Mouse (Mus musculus) intestine, postnatal 0 days (tissue): ENCODE data around the gene Colq. TPM values are rescaled to one million over a fixed set of nuclear protein-coding genes. Genes with fewer than 3 reads are reported as not detected.

Experiments
- ATAC-seq: fragments of 200-750 bp; cut with Nextera tagmentation; 2 replicates; pipeline ENCODE4 v1.8.0; 2017; ENCODE audit warnings: mild to moderate bottlenecking, moderate TSS enrichment, moderate library complexity
- H3K27ac ChIP-seq: fragments of 300-500 bp; sonication (generic); 2 replicates; pipeline ENCODE4 v1.5.1; 2014; ENCODE audit warnings: mild to moderate bottlenecking, low read depth, low read length, moderate library complexity
- H3K27me3 ChIP-seq: fragments of 300-500 bp; sonication (generic); replicated peaks from 2 replicates; pipeline ENCODE4 v1.6.1; 2014; ENCODE audit warnings: low read length, mixed read lengths; ENCODE audit not compliant: control insufficient read depth, insufficient read depth
- H3K36me3 ChIP-seq: fragments of 300-500 bp; sonication (generic); 2 replicates; pipeline ENCODE4 v1.6.1; 2014; ENCODE audit warnings: mild to moderate bottlenecking, moderate library complexity; ENCODE audit not compliant: control insufficient read depth, insufficient read depth
- H3K4me1 ChIP-seq: fragments of 300-500 bp; sonication (generic); replicated peaks from 2 replicates; pipeline ENCODE4 v1.6.1; 2014; ENCODE audit warnings: antibody characterized with exemption, low read length, mixed read lengths; ENCODE audit not compliant: control insufficient read depth, insufficient read depth
- H3K4me2 ChIP-seq: fragments of 300-500 bp; sonication (generic); replicated peaks from 2 replicates; pipeline ENCODE4 v1.6.1; 2014; ENCODE audit warnings: low read depth, mild to moderate bottlenecking, moderate library complexity
- H3K4me3 ChIP-seq: fragments of 300-500 bp; sonication (generic); 2 replicates; pipeline ENCODE4 v1.5.1; 2014; ENCODE audit warnings: low read depth, low read length
- H3K9ac ChIP-seq: fragments of 300-500 bp; sonication (generic); 2 replicates; pipeline ENCODE4 v1.6.1; 2014; ENCODE audit warnings: mild to moderate bottlenecking, low read depth, low read length
- H3K9me3 ChIP-seq: fragments of 300-500 bp; sonication (generic); 2 replicates; pipeline ENCODE4 v1.6.1; 2016; ENCODE audit warnings: mixed run types; ENCODE audit not compliant: control insufficient read depth
- CTCF ChIP-seq: sonication (generic); IDR thresholded peaks from 2 replicates; pipeline ENCODE4 v1.5.1; 2016; ENCODE audit warnings: low read depth, mild to moderate bottlenecking, control low read depth, antibody characterized with exemption, moderate library complexity
- WGBS: fragments of 180-500 bp; shearing (Covaris S2); extraction: QIAGEN DNeasy Blood & Tissue Kit; methylation state at CpG from one replicate; pipeline ENCODE4 v1.1.7; 2014; 5-methylcytosine and 5-hydroxymethylcytosine counted together
- polyA plus RNA-seq: library from polyadenylated mRNA; unstranded; fragments of >200 nt; fragmentation: Nextera tagmentation; extraction: Ambion mirVana; gene quantifications from 2 replicates; pipeline ENCODE4 v1.2.1, GENCODE M21; 2015

Gene Colq
- polyA plus RNA-seq, 1 experiment from 2014 or later: 0.66 TPM

DNA sequence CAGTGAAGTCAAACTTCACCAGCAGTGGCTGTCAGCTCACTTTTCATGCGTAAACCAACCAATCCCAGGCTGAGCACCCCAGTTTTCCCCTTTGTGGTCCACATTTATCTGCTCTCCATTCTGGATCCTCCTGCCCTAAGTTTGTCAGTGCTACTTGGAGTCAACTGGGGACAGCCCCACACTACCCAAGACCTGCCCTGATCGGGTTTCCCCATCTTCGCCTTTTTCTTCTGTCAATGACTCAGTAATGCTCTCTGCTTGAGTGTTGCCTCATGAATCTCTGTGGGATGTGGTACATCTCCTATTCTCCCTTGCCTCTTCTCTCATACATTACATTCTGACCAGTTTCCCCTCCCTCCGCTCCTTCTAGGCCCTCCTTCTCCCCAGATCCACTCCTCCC is 6.3 kb upstream of the Colq start:
- no peaks in the 10 kb centered on the region for H3K27me3 ChIP-seq
- no peaks in the 10 kb centered on the region for H3K36me3 ChIP-seq
- no peak overlapping the region for H3K4me3 ChIP-seq
- no peak overlapping the region for H3K4me2 ChIP-seq
- no peak for ATAC-seq
- no peaks in the 10 kb centered on the region for H3K4me1 ChIP-seq
- no peak for TF ChIP-seq CTCF
- H3K27ac ChIP-seq: no peak overlapping the region
- H3K9me3 ChIP-seq: no peaks in the 10 kb centered on the region
- WGBS: 94% methylated on average over 4 of the region's 4 CpGs
- H3K9ac ChIP-seq: no peak overlapping the region

DNA sequence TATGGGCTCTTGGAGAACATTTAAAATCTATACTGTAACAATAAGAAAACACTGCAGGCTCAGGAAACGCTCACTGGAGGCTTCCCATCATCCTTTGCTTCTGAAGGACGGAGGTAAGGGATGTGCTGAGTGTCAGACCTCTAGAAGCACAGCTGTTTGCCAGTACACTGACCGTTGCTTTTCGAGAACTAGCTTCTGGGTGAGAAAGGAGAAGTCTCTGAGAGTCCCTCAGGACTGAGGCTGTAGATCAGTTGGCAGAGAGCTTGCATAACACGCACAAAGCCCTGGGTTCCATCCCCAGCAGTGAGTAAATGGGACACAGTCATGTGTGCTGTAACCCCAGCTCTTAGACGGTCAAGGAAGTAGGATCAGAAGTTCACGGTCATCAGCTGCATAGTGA is 5.3 kb upstream of the Colq start:
- H3K4me2 ChIP-seq: no peak overlapping the region
- H3K27ac ChIP-seq: no peak overlapping the region
- no peak for ATAC-seq
- WGBS: 66% methylated on average over 7 of the region's 7 CpGs
- no peak overlapping the region for H3K9ac ChIP-seq
- TF ChIP-seq CTCF: no peak
- no peaks in the 10 kb centered on the region for H3K9me3 ChIP-seq
- H3K36me3 ChIP-seq: no peaks in the 10 kb centered on the region
- H3K4me1 ChIP-seq: no peaks in the 10 kb centered on the region
- no peaks in the 10 kb centered on the region for H3K27me3 ChIP-seq
- no peak overlapping the region for H3K4me3 ChIP-seq

- H3K36me3 ChIP-seq: no peaks in the 10 kb centered on the region
- no peaks in the 10 kb centered on the region for H3K4me1 ChIP-seq
- WGBS: 68% methylated on average over 3 of the region's 3 CpGs
- TF ChIP-seq CTCF: no peak
- ATAC-seq: no peak
- H3K27ac ChIP-seq: no peak overlapping the region
- no peak overlapping the region for H3K4me3 ChIP-seq
- no peaks in the 10 kb centered on the region for H3K27me3 ChIP-seq
- no peak overlapping the region for H3K9ac ChIP-seq
- H3K9me3 ChIP-seq: no peaks in the 10 kb centered on the region
- H3K4me2 ChIP-seq: no peak overlapping the region
Measured at GRCm38 (mm10) chr14:31594693-31595092, 3.5 kb upstream of the Colq start.

DNA sequence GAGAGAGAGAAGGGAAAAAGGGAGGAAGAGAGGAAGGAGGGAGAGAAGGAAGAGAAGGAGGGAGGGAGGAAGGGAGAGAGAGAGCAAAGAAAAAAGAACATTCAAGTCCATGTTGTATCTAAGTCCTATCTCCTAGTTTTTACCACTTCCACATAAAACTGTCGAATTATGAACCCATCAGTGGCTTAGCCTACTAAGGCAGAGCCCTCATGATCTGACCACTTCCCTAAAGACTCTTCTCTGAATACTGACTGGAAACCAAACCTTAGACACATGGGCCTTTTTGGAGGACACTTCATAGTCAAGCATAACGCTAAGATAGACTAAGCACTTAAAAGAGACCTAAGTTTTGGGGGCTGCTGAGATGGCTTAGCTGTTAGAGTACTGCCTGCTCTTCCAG is 1.9 kb upstream of the Colq start:
- no peak overlapping the region for H3K4me3 ChIP-seq
- ATAC-seq: no peak

DNA sequence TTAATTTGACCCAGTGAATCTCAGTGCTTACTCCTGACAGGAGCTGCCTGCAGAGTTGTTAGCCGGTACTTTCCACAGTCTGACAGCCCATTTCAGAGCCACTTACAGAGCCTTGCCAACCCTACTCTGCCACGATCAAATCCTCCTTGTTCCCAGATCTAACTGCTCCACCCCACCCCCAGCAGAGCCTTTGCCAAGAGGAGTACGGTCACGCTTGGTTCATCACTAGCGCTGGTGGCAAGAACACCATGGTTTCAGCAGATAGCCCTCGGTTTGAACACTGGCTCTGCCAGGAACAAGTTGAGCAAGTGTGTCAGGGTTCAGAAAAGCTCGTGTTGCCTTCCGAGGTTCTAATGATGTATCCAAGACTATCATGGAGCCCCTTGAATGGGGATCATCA is 4.7 kb downstream of the Colq start:
- H3K4me3 ChIP-seq: no peak overlapping the region
- H3K36me3 ChIP-seq: no peaks in the 10 kb centered on the region
- no peaks in the 10 kb centered on the region for H3K4me1 ChIP-seq
- TF ChIP-seq CTCF: no peak
- no peak overlapping the region for H3K4me2 ChIP-seq
- no peaks in the 10 kb centered on the region for H3K9me3 ChIP-seq
- WGBS: 85% methylated on average over 8 of the region's 8 CpGs
- H3K27me3 ChIP-seq: no peaks in the 10 kb centered on the region
- no peak overlapping the region for H3K27ac ChIP-seq
- no peak overlapping the region for H3K9ac ChIP-seq
- ATAC-seq: no peak

More for the DNA sequence above, 1.9 kb upstream of the Colq start:
- no peaks in the 10 kb centered on the region for H3K36me3 ChIP-seq
- no peaks in the 10 kb centered on the region for H3K4me1 ChIP-seq
- no peak overlapping the region for H3K4me2 ChIP-seq
- H3K9me3 ChIP-seq: no peaks in the 10 kb centered on the region
- H3K27me3 ChIP-seq: no peaks in the 10 kb centered on the region
- H3K27ac ChIP-seq: no peak overlapping the region
- no peak for TF ChIP-seq CTCF
- WGBS: 83% methylated on average over 2 of the region's 2 CpGs
- H3K9ac ChIP-seq: no peak overlapping the region

DNA sequence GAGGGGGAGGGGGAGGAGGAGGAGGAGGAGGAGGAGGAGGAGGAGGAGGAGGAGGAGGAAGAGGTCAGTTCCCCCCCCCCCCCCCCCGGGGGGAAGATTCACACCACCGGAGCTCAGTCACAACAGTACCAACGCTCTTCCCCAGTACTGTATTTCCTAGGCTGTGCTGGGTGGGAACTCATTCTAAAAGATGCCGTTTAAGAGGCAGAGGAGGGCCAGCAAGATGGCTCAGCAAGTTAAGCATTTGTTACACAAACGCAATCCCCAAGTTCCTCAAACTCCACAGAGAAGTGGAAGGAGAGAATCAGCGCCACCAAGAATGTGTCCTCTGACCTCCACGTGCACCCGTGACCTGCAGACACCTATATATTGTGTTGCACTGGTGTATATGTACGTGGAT is 8.1 kb downstream of the Colq start:
- no peak overlapping the region for H3K4me3 ChIP-seq
- no peak for TF ChIP-seq CTCF
- no peaks in the 10 kb centered on the region for H3K4me1 ChIP-seq
- H3K27me3 ChIP-seq: no peaks in the 10 kb centered on the region
- H3K36me3 ChIP-seq: no peaks in the 10 kb centered on the region
- no peak overlapping the region for H3K27ac ChIP-seq
- 81% methylated on average over 8 of the region's 9 CpGs for WGBS
- H3K9ac ChIP-seq: no peak overlapping the region
- no peaks in the 10 kb centered on the region for H3K9me3 ChIP-seq
- no peak for ATAC-seq
- no peak overlapping the region for H3K4me2 ChIP-seq
